Mouse (Mus musculus) olfactory bulb, adult 2 months (tissue): ENCODE measurements around the gene B3gat2. TPM values are rescaled to one million over a fixed set of nuclear protein-coding genes. Genes with fewer than 3 reads are reported as not detected.

Experiments used
- H3K27ac ChIP-seq: fragments of 200-500 bp; 2 replicates; pipeline ENCODE4 v1.5.1; 2012; ENCODE audit warnings: low read depth, low read length; ENCODE audit not compliant: insufficient read depth
- H3K4me1 ChIP-seq: fragments of 200-500 bp; 2 replicates; pipeline ENCODE4 v1.6.1; 2012; ENCODE audit warnings: low read length; ENCODE audit not compliant: control insufficient read depth, insufficient read depth
- H3K4me3 ChIP-seq: fragments of 200-500 bp; 2 replicates; pipeline ENCODE4 v1.5.1; 2012; ENCODE audit warnings: mild to moderate bottlenecking, low read depth, low read length, moderate library complexity; ENCODE audit not compliant: insufficient read depth
- CTCF ChIP-seq: fragments of 200-500 bp; IDR thresholded peaks from 2 replicates; pipeline ENCODE4 v1.5.1; 2012; ENCODE audit warnings: low read depth, mild to moderate bottlenecking, low read length, moderate library complexity; ENCODE audit not compliant: insufficient read depth
- POLR2A ChIP-seq: fragments of 200-500 bp; IDR thresholded peaks from 2 replicates; pipeline ENCODE4 v1.6.1; 2012; ENCODE audit warnings: mild to moderate bottlenecking, low read depth, low read length, moderate library complexity; ENCODE audit not compliant: insufficient read depth
- WGBS: fragments of 180-500 bp; shearing (Covaris S2); methylation state at CpG from one replicate; pipeline ENCODE4 v1.1.7; 2018; 5-methylcytosine and 5-hydroxymethylcytosine counted together
- polyA plus RNA-seq: library from polyadenylated mRNA; stranded (reverse); fragments of >200 nt; gene quantifications from 2 replicates; pipeline ENCODE4 v1.2.4, GENCODE M21; 2012; ENCODE audit warnings: low replicate concordance; ENCODE audit not compliant: missing spikeins, insufficient read depth, insufficient read length

Gene B3gat2
- polyA plus RNA-seq, 1 experiment: not detected

DNA sequence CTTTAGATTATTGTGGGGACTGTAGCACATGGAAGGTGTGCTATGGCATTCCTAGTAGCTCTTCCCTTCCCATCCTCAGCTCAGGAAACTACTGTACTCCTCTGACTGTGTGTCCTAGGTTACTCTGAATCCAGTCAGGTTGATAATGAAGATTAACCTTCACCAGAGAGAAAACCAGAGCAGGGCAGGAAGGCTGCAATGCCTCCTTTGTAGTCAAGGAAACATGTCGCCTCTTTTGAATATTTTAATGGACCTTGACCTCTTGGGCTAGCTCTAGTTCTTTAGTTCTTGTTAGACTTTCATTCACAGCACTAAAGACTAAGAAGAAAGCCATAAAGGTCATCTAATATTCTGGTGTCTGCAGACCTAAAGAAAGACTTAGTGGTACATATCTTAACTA is 7.2 kb upstream of the B3gat2 start:
- TF ChIP-seq CTCF (no peak), POLR2A (no peak)
- 87% methylated on average over 1 of the region's 1 CpGs for WGBS
- no peak overlapping the region for H3K27ac ChIP-seq
- H3K4me1 ChIP-seq: no peaks in the 10 kb centered on the region
- H3K4me3 ChIP-seq: no peak overlapping the region

DNA sequence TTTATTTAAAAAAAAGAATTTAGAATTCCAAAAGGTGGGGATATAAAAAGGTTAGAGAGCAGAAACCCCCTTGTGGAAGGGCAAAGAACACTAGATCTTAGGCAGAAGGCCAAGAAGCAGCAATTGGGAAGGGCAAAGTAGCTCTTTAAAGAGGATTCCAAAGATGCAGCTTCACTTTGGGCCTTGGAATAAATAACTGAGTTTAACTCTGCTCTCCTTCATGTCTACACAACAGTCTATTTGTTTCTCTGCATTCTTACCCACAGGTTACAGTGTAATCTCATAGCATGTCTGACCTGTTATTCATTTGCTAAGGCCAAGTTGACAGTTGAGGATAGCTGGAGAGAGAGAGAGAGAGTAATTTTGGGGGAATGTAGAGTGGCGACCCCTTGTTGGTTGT is 6.6 kb upstream of the B3gat2 start:
- H3K4me3 ChIP-seq: no peak overlapping the region
- H3K4me1 ChIP-seq: no peaks in the 10 kb centered on the region
- 98% methylated on average over 1 of the region's 1 CpGs for WGBS
- TF ChIP-seq POLR2A (no peak), CTCF (no peak)
- H3K27ac ChIP-seq: no peak overlapping the region

DNA sequence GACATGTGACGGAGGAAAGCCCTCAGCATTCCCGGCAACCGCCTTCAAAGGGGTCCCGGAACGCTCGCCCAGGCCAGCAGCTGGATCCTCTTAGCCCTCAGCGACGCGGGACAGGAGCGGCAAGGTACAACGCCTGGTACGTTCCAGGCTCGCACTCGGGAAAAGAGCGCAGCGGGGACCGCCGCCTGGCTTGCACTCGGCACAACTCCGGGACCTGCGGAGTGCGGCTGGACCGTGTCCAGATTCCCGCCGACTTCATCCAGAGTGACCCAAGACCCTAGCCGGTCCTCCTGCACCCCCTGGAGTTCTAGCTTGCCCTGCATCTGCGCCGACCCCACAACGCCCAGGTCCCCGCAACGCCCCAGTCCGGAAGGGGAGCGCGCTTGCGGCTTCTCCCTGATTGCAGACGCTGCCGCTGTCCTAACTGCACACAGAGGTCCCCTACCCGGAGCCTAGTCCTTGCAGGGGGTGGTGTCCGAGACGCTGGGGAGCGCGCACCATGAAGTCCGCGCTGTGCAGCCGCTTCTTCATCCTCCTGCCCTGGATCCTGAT is 659 bp downstream of the B3gat2 start:
- peaks cover 13% of the 10 kb centered on the region for H3K4me1 ChIP-seq
- H3K4me3 ChIP-seq: peak overlapping the region; percentile 58
- under 1% methylated on average over 45 of the region's 45 CpGs for WGBS
- H3K27ac ChIP-seq: no peak overlapping the region
- no peak for TF ChIP-seq CTCF
- 0 out of 2 replicates have a peak, but pooled peaks have one; percentile 20 for TF ChIP-seq POLR2A

DNA sequence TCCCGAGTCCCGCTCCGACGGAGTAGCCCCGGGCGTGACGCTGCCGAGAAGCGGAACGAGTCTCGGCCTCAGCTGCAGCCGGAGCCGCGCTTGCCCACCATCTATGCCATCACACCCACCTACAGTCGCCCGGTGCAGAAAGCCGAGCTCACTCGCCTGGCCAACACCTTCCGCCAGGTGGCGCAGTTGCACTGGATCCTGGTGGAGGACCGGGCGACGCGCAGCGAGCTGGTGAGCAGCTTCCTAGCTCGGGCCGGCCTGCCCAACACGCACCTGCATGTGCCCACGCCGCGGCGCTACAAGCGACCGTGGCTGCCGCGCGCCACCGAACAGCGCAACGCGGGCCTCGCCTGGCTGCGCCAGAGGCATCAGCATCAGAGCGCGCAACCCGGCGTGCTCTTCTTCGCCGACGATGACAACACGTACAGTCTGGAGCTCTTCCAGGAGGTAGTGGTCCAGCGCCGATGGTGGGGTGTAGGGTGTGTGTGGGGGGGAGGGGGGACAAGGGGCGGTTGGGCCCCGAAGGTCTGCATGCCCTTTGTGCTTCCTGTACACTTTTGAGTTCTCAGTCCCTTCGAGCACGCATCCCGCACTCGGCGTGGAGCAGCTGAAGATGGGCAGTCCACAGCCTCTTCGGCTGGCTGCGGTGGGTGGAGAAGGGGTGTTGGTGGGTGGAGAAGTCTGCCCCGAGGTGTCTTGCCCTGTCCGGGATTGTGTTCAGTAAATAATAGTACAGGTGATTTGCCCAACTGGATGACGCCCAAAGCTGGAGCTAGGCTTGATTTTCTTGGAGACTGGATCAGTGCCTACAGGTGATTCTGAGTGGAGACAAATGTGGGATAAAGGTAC is 1.5 kb downstream of the B3gat2 start:
- WGBS: 1% methylated on average over 65 of the region's 65 CpGs
- H3K27ac ChIP-seq: no peak overlapping the region

DNA sequence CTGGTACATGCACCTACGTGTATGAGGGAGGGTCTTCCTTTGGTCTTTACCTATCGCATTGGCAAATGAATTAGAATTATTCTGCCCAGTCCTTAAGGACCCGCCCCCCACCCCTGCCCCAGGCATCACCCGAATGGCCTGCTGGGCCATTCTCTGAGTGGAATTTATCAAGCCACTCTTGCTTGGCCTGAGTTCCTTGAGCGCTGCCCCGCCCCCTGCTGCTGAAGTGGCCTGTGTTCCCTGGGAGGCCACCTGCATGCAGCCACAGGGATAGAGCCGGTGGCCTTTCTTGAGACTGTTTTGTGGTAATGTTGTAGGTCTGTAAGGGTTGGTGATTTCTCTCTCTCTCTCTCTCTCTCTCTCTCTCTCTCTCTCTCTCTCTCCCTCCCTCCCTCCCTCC is 2.2 kb downstream of the B3gat2 start:
- H3K27ac ChIP-seq: no peak overlapping the region
- H3K4me3 ChIP-seq: peak overlapping the region; percentile 25
- peaks cover 13% of the 10 kb centered on the region for H3K4me1 ChIP-seq
- TF ChIP-seq POLR2A (no peak), CTCF (no peak)
- 5% methylated on average over 7 of the region's 7 CpGs for WGBS

More for the DNA sequence above, 1.5 kb downstream of the B3gat2 start:
- TF ChIP-seq CTCF (peak; percentile 77), POLR2A (no peak)
- Histone ChIP-seq H3K4me3 (peak overlapping the region; percentile 58), H3K4me1 (peaks cover 13% of the 10 kb centered on the region)

DNA sequence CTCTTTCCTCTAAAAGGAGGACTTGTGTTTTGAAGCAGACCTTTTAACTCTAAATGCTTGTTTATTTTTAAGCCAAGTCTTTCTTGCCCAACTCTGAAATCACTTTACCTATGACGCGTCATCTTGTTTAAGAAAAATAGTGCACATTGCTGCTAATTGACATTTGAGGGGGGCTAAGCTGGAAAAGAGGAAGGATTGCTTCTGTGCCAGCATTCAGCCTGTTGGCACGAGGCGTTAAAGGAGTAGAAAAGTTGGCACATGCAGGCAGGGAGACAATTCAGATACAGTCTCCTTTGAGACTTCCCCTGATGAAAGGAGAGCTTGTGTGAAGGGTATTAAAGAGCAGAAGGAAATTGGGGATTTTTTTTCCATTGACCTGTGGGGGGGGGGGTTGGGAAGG is 3.2 kb downstream of the B3gat2 start:
- TF ChIP-seq POLR2A (no peak), CTCF (no peak)
- H3K4me1 ChIP-seq: peaks cover 13% of the 10 kb centered on the region
- H3K27ac ChIP-seq: no peak overlapping the region
- WGBS: 38% methylated on average over 4 of the region's 4 CpGs
- H3K4me3 ChIP-seq: no peak overlapping the region

DNA sequence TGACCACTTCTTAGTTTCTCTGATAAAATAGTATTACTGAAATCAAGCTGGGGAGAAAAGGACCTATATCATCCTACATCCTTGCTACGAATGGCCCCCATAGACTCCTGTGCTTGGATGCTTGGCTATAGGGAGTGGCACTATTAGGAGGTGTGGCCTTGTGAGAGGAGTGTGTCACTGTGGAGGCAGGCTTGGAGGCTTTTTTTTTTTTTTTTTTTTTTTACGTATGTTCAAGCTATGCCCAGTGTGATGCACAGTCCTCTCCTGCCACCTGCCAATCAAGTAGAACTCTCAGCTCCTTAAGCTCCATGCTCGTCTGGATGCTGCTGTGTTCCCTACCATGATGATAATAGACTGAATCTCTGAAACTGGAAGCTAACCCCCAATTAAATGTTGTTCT is 11.5 kb downstream of the B3gat2 start:
- Histone ChIP-seq H3K4me3 (no peak overlapping the region), H3K27ac (no peak overlapping the region), H3K4me1 (no peaks in the 10 kb centered on the region; the same call in 1 of the 2 replicates)
- 42% methylated on average over 3 of the region's 3 CpGs for WGBS
- TF ChIP-seq POLR2A (no peak), CTCF (no peak)

DNA sequence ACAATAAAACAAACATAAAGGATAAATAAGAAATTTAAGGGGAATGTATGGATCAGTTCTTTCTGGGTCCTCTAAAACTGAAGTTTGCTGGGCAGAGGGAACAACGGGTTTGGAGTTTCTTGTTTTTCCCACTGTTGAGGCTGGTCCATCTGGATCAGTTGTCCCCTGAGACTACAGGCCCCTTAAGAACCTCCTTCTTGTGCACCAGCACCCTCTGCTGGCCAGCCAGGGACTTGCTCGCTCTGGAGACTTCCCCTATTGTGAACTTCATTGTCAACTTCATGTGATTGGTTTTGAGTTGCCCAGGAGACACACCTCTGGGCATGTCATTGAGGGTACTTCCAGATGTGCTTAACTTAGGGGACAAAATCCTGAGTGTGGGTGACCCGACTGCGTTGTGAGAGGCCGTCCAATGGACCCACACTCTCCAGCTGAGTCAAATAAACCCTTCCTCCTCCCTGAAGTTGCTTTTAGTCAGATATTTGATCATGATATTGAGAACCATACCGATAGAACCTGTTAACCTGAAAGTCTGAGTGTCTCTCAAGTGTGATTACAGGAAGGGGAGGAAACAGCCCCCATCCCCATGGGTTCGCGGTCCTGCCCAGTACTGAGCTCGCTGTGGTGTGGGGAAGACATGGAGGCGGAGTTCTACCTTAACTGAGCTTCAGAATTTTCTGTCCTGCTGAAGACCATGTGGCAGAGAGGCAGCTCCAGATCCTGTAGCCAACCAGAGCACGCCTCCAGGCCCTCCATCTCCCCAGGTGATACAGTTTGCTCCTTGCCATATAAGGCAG is 31.4 kb downstream of the B3gat2 start:
- no peak overlapping the region for H3K27ac ChIP-seq
- H3K4me3 ChIP-seq: no peak overlapping the region
- TF ChIP-seq POLR2A: no peak
- peak; percentile 61 for TF ChIP-seq CTCF
- no peaks in the 10 kb centered on the region for H3K4me1 ChIP-seq
- WGBS: 63% methylated on average over 11 of the region's 11 CpGs

DNA sequence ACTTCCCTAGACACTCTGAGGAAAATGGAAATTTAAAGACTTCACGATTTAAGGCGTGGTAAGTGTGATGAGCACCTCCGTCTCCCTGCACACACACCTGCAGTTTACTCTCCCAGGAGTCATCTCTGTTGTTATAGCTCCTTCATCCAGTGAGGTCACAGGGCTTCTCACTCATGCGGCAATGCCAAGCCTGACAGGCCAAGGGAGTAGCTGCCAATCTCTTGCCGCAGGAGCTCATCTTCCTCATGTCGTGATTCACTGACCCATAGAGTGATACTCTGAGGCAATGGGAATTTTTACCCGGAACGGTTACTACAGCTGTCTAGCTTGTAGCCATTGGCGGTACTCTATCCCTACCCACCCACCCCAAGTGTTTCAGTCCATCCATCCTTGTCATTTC is 36.8 kb downstream of the B3gat2 start:
- TF ChIP-seq CTCF (no peak), POLR2A (no peak)
- H3K4me1 ChIP-seq: no peaks in the 10 kb centered on the region
- WGBS: 94% methylated on average over 9 of the region's 9 CpGs

More for the DNA sequence above, 36.8 kb downstream of the B3gat2 start:
- Histone ChIP-seq H3K27ac (no peak overlapping the region), H3K4me3 (no peak overlapping the region)
